Mouse (Mus musculus): ENCODE measurements at regions not wholly inside any gene's neighbourhood (a gene's known extent, or its start where the extent isn't known, plus 50 kb on each side); places are given as distances from the start of the nearest gene placed in this dataset.

DNA sequence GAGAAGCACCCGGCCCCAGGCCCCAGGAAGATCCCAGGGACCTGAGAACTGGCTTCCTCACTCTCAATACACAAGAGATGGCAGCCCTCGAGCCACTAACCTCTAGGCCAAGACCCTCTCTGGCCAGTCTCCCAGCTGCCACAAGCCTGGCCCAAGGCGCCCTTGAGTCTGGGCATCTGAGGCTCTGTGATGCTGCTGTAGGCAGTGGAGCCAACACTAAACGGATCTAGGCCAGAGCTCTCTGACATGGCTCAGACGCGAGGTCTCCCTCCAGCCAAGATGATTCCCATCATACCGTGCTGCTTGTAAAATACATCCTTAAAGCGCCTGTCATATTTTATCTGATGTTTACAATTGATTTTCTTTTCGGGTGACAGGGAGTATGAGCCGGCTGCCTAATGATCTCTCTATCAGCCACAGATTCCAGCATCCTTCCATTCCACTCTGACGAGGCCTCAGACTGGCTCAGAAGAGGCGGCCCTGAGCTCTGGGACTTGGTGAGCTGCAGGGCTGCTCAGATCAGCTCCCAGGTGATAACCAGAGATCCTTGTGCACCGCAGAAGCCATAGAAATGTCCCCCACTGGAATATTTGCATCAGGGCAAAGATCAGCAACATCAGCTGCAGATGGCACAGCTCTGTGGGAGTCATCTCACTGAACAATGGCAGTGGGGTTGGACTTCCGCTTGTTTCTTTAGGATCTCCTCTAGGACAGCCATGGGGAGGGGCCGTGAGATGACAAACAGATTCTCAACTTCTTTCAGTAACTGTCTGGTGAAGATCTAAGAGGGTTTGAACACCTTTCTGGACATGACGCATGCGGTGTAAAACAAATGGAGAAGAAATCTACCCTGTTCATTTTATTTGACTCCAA lies 60.1 kb upstream of the Zfp423 start:
- Histone ChIP-seq H3K9me3 (no peaks in the 10 kb centered on the region), H3K9ac (no peak overlapping the region), H3K27ac (no peak overlapping the region), H3K4me3 (no peak overlapping the region), H3K27me3 (replicated peaks) (no peaks in the 10 kb centered on the region), H3K36me3 (replicated peaks) (no peaks in the 10 kb centered on the region), H3K4me2 (no peak overlapping the region), H3K4me1 (peaks cover 14% of the 10 kb centered on the region)
- 65% methylated on average over 17 of the region's 17 CpGs for WGBS
- no peak for ATAC-seq (replicated peaks)

GRCm38 (mm10) chr8:88018494-88018893 lies 59.1 kb upstream of the Zfp423 start:
- H3K9me3 ChIP-seq, result no peaks in the 10 kb centered on the region
- no peaks in the 10 kb centered on the region for H3K27me3 ChIP-seq (replicated peaks)
- H3K9ac ChIP-seq, result no peak overlapping the region
- ATAC-seq (replicated peaks), result no peak
- peaks cover 14% of the 10 kb centered on the region for H3K4me1 ChIP-seq
- H3K27ac ChIP-seq, result no peak overlapping the region
- no peaks in the 10 kb centered on the region for H3K36me3 ChIP-seq (replicated peaks)
- H3K4me3 ChIP-seq, result no peak overlapping the region
- 92% methylated on average over 4 of the region's 4 CpGs for WGBS
- no peak overlapping the region for H3K4me2 ChIP-seq

GRCm38 (mm10) chr8:88012177-88012825 lies 52.9 kb upstream of the Zfp423 start:
- Histone ChIP-seq H3K9ac (no peak overlapping the region), H3K27me3 (replicated peaks) (no peaks in the 10 kb centered on the region), H3K4me1 (peaks cover 12% of the 10 kb centered on the region), H3K27ac (peak overlapping the region; percentile 61), H3K9me3 (no peaks in the 10 kb centered on the region), H3K4me2 (no peak overlapping the region), H3K4me3 (no peak overlapping the region), H3K36me3 (replicated peaks) (no peaks in the 10 kb centered on the region)
- 33% methylated on average over 15 of the region's 15 CpGs for WGBS
- ATAC-seq (replicated peaks), result peak; percentile 89

GRCm38 (mm10) chr8:88010566-88010965 lies 51.2 kb upstream of the Zfp423 start:
- Histone ChIP-seq H3K9me3 (no peaks in the 10 kb centered on the region), H3K4me1 (peaks cover 12% of the 10 kb centered on the region), H3K36me3 (replicated peaks) (no peaks in the 10 kb centered on the region), H3K27me3 (replicated peaks) (no peaks in the 10 kb centered on the region), H3K4me2 (no peak overlapping the region), H3K4me3 (no peak overlapping the region), H3K27ac (0 out of 2 replicates have a peak overlapping the region, but pooled peaks have one; percentile 2), H3K9ac (no peak overlapping the region)
- WGBS, result 52% methylated on average over 3 of the region's 3 CpGs
- ATAC-seq (replicated peaks), result no peak

DNA sequence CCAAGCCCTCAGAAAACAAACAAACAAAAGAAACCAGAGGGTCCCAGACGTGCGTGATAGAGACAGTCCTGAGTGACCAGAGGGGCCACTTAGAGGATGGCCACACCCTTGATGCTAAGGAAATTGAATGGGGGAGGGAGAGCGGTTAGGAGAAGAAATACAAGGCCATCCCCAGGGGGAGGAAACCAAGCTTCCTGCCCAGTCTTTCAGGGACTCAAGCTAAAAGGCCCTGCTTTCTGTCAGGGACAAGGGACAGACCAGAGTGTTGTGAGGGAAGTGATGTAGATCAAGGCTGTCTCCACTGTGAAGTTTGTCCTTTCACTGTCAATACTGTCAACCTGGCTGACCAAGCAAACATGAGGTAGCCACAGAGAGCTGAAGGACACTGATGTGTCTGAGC lies 50.5 kb upstream of the Zfp423 start:
- Histone ChIP-seq H3K36me3 (replicated peaks) (no peaks in the 10 kb centered on the region), H3K9me3 (no peaks in the 10 kb centered on the region), H3K4me2 (no peak overlapping the region), H3K9ac (no peak overlapping the region), H3K4me3 (no peak overlapping the region), H3K27me3 (replicated peaks) (no peaks in the 10 kb centered on the region), H3K4me1 (peaks cover 12% of the 10 kb centered on the region), H3K27ac (0 out of 2 replicates have a peak overlapping the region, but pooled peaks have one; percentile 2)
- 73% methylated on average over 3 of the region's 3 CpGs for WGBS
- ATAC-seq (replicated peaks), result no peak

Data from midbrain, embryonic 15.5 days (tissue).